Mouse (Mus musculus): ENCODE measurements around the gene Ppp1r12b. TPM values are rescaled to one million over a fixed set of nuclear protein-coding genes. Genes with fewer than 3 reads are reported as not detected.

Ppp1r12b gene
- polyA plus RNA-seq, 1 experiment from 2014 or later: 12.5 TPM

GRCm38 (mm10) chr1:134763776-134764438 lies 191.8 kb downstream of the Ppp1r12b start:
- ATAC-seq (ENCODE audit: low FRiP score, low TSS enrichment): peak; percentile 67
- Histone ChIP-seq H3K4me2 (replicated peaks; ENCODE audit: low read depth) (no peak overlapping the region), H3K9me3 (ENCODE audit: control insufficient read depth, low read length) (no peaks in the 10 kb centered on the region), H3K4me3 (ENCODE audit: low read depth, low read length) (no peak overlapping the region), H3K36me3 (ENCODE audit: control insufficient read depth, insufficient read depth, low read length) (peaks cover 13% of the 10 kb centered on the region), H3K27ac (replicated peaks) (peak overlapping the region; percentile 84), H3K9ac (ENCODE audit: low read length) (no peak overlapping the region), H3K4me1 (replicated peaks; ENCODE audit: control insufficient read depth, insufficient read depth) (peaks cover 5% of the 10 kb centered on the region; the same call in 1 of the 2 replicates), H3K27me3 (ENCODE audit: control insufficient read depth, insufficient read depth, low read length) (no peaks in the 10 kb centered on the region)
- TF ChIP-seq CTCF (IDR thresholded peaks at IDR 0.05; ENCODE audit: low read depth) (no peak), EP300 (optimal IDR thresholded peaks at IDR 0.05) (no peak)
- peak; percentile 46 for DNase-seq (ENCODE audit: low spot score)
- 24% methylated on average over 11 of the region's 11 CpGs for WGBS

GRCm38 (mm10) chr1:134763250-134763649 lies 192.5 kb downstream of the Ppp1r12b start:
- Histone ChIP-seq H3K27ac (replicated peaks) (peak overlapping the region; percentile 35), H3K9ac (ENCODE audit: low read length) (no peak overlapping the region), H3K4me1 (replicated peaks; ENCODE audit: control insufficient read depth, insufficient read depth) (peaks cover 5% of the 10 kb centered on the region; the same call in 1 of the 2 replicates), H3K4me3 (ENCODE audit: low read depth, low read length) (no peak overlapping the region), H3K9me3 (ENCODE audit: control insufficient read depth, low read length) (no peaks in the 10 kb centered on the region), H3K36me3 (ENCODE audit: control insufficient read depth, insufficient read depth, low read length) (peaks cover 13% of the 10 kb centered on the region), H3K4me2 (replicated peaks; ENCODE audit: low read depth) (no peak overlapping the region), H3K27me3 (ENCODE audit: control insufficient read depth, insufficient read depth, low read length) (no peaks in the 10 kb centered on the region)
- WGBS: 72% methylated on average over 4 of the region's 4 CpGs
- no peak for DNase-seq (ENCODE audit: low spot score)
- TF ChIP-seq EP300 (optimal IDR thresholded peaks at IDR 0.05) (no peak), CTCF (IDR thresholded peaks at IDR 0.05; ENCODE audit: low read depth) (no peak)
- no peak for ATAC-seq (ENCODE audit: low FRiP score, low TSS enrichment)

GRCm38 (mm10) chr1:134761534-134761933 lies 194.2 kb downstream of the Ppp1r12b start:
- Histone ChIP-seq H3K4me3 (ENCODE audit: low read depth, low read length) (no peak overlapping the region), H3K4me1 (replicated peaks; ENCODE audit: control insufficient read depth, insufficient read depth) (peaks cover 10% of the 10 kb centered on the region), H3K36me3 (ENCODE audit: control insufficient read depth, insufficient read depth, low read length) (peaks cover 7% of the 10 kb centered on the region; the same call in 1 of the 2 replicates), H3K27me3 (ENCODE audit: control insufficient read depth, insufficient read depth, low read length) (no peaks in the 10 kb centered on the region), H3K9ac (ENCODE audit: low read length) (no peak overlapping the region), H3K27ac (replicated peaks) (no peak overlapping the region), H3K4me2 (replicated peaks; ENCODE audit: low read depth) (no peak overlapping the region), H3K9me3 (ENCODE audit: control insufficient read depth, low read length) (no peaks in the 10 kb centered on the region)
- DNase-seq (ENCODE audit: low spot score): no peak
- WGBS: 82% methylated on average over 7 of the region's 7 CpGs
- TF ChIP-seq CTCF (IDR thresholded peaks at IDR 0.05; ENCODE audit: low read depth): no peak
- no peak for TF ChIP-seq EP300 (optimal IDR thresholded peaks at IDR 0.05)
- ATAC-seq (ENCODE audit: low FRiP score, low TSS enrichment): no peak

- Histone ChIP-seq H3K9ac (ENCODE audit: low read length) (no peak overlapping the region), H3K4me3 (ENCODE audit: low read depth, low read length) (no peak overlapping the region), H3K27me3 (ENCODE audit: control insufficient read depth, insufficient read depth, low read length) (no peaks in the 10 kb centered on the region), H3K36me3 (ENCODE audit: control insufficient read depth, insufficient read depth, low read length) (peaks cover 5% of the 10 kb centered on the region; the same call in 1 of the 2 replicates), H3K4me2 (replicated peaks; ENCODE audit: low read depth) (no peak overlapping the region), H3K9me3 (ENCODE audit: control insufficient read depth, low read length) (no peaks in the 10 kb centered on the region), H3K27ac (replicated peaks) (no peak overlapping the region), H3K4me1 (replicated peaks; ENCODE audit: control insufficient read depth, insufficient read depth) (peaks cover 12% of the 10 kb centered on the region)
- no peak for DNase-seq (ENCODE audit: low spot score)
- TF ChIP-seq EP300 (optimal IDR thresholded peaks at IDR 0.05) (no peak), CTCF (IDR thresholded peaks at IDR 0.05; ENCODE audit: low read depth) (no peak; the same call in 1 of the 2 replicates)
- 72% methylated on average over 5 of the region's 5 CpGs for WGBS
- ATAC-seq (ENCODE audit: low FRiP score, low TSS enrichment): no peak
Observed at GRCm38 (mm10) chr1:134760642-134761041, 195.1 kb downstream of the Ppp1r12b start.

GRCm38 (mm10) chr1:134759133-134759532 lies 196.6 kb downstream of the Ppp1r12b start:
- 88% methylated on average over 6 of the region's 6 CpGs for WGBS
- no peak for ATAC-seq (ENCODE audit: low FRiP score, low TSS enrichment)

GRCm38 (mm10) chr1:134757230-134757629 lies 198.5 kb downstream of the Ppp1r12b start:
- Histone ChIP-seq H3K27ac (replicated peaks) (peak overlapping the region; percentile 61), H3K36me3 (ENCODE audit: control insufficient read depth, insufficient read depth, low read length) (peaks cover 8% of the 10 kb centered on the region; the same call in 1 of the 2 replicates), H3K4me3 (ENCODE audit: low read depth, low read length) (no peak overlapping the region), H3K4me2 (replicated peaks; ENCODE audit: low read depth) (no peak overlapping the region), H3K9ac (ENCODE audit: low read length) (no peak overlapping the region), H3K4me1 (replicated peaks; ENCODE audit: control insufficient read depth, insufficient read depth) (peaks cover 9% of the 10 kb centered on the region), H3K27me3 (ENCODE audit: control insufficient read depth, insufficient read depth, low read length) (no peaks in the 10 kb centered on the region), H3K9me3 (ENCODE audit: control insufficient read depth, low read length) (no peaks in the 10 kb centered on the region)
- peak; percentile 47; the same call in 1 of the 2 replicates for ATAC-seq (ENCODE audit: low FRiP score, low TSS enrichment)
- TF ChIP-seq EP300 (optimal IDR thresholded peaks at IDR 0.05) (no peak), CTCF (IDR thresholded peaks at IDR 0.05; ENCODE audit: low read depth) (0 out of 2 replicates have a peak, but pooled peaks have one; percentile 4)
- WGBS: 40% methylated on average over 3 of the region's 3 CpGs
- no peak for DNase-seq (ENCODE audit: low spot score)

More at GRCm38 (mm10) chr1:134759133-134759532, 196.6 kb downstream of the Ppp1r12b start:
- Histone ChIP-seq H3K36me3 (ENCODE audit: control insufficient read depth, insufficient read depth, low read length) (peaks cover 8% of the 10 kb centered on the region; the same call in 1 of the 2 replicates), H3K4me2 (replicated peaks; ENCODE audit: low read depth) (no peak overlapping the region), H3K4me1 (replicated peaks; ENCODE audit: control insufficient read depth, insufficient read depth) (peaks cover 9% of the 10 kb centered on the region), H3K4me3 (ENCODE audit: low read depth, low read length) (no peak overlapping the region), H3K27me3 (ENCODE audit: control insufficient read depth, insufficient read depth, low read length) (no peaks in the 10 kb centered on the region), H3K9me3 (ENCODE audit: control insufficient read depth, low read length) (no peaks in the 10 kb centered on the region), H3K27ac (replicated peaks) (no peak overlapping the region), H3K9ac (ENCODE audit: low read length) (no peak overlapping the region)
- no peak for TF ChIP-seq CTCF (IDR thresholded peaks at IDR 0.05; ENCODE audit: low read depth)
- TF ChIP-seq EP300 (optimal IDR thresholded peaks at IDR 0.05): no peak
- DNase-seq (ENCODE audit: low spot score): no peak
